Mouse (Mus musculus) liver, embryonic 14.5 days (tissue): ENCODE results near the gene Exoc3l4. TPM values are rescaled to one million over a fixed set of nuclear protein-coding genes. Genes with fewer than 3 reads are reported as not detected.

Experiments used
- ATAC-seq: fragments of 200-750 bp; cut with Nextera tagmentation; 2 replicates; pipeline ENCODE4 v1.8.0; 2017; ENCODE audit warnings: moderate number of reproducible peaks, mild to moderate bottlenecking, moderate library complexity; ENCODE audit not compliant: insufficient read depth
- DNase-seq, 3 experiments: peaks; one replicate each; pipeline ENCODE4 v3.0.0-alpha.2; 2012 to 2013; ENCODE audit warnings: low read depth in 3 of 3, low spot score in 3 of 3
- H3K27ac ChIP-seq: fragments of 300-500 bp; sonication (generic); 2 replicates; pipeline ENCODE4 v1.5.1; 2014; ENCODE audit warnings: moderate library complexity, mild to moderate bottlenecking, control low read depth, inconsistent platforms
- H3K27me3 ChIP-seq: fragments of 300-500 bp; sonication (generic); 2 replicates; pipeline ENCODE4 v1.6.1; 2014; ENCODE audit warnings: mild to moderate bottlenecking, low read length, moderate library complexity; ENCODE audit not compliant: control insufficient read depth, insufficient read depth
- H3K36me3 ChIP-seq: fragments of 300-500 bp; sonication (generic); replicated peaks from 2 replicates; pipeline ENCODE4 v1.6.1; 2014; ENCODE audit warnings: low read depth; ENCODE audit not compliant: control insufficient read depth, insufficient read depth
- H3K4me1 ChIP-seq, 2 experiments: fragments of 200-500 bp in 1 of 2; fragments of 300-500 bp in 1 of 2; sonication (generic) in 1 of 2; replicated peaks; 2 replicates each; pipeline ENCODE4 v1.6.1; 2012 to 2014; ENCODE audit warnings: antibody characterized with exemption in 1 of 2, inconsistent platforms in 1 of 2, low read length in 1 of 2; ENCODE audit not compliant: control insufficient read depth in 2 of 2, insufficient read depth in 2 of 2
- H3K4me2 ChIP-seq: fragments of 300-500 bp; sonication (generic); 2 replicates; pipeline ENCODE4 v1.6.1; 2014; ENCODE audit warnings: low read depth, mild to moderate bottlenecking, control low read depth, moderate library complexity
- H3K4me3 ChIP-seq, 2 experiments: fragments of 200-500 bp in 1 of 2; fragments of 300-500 bp in 1 of 2; sonication (generic) in 1 of 2; 2 replicates each; pipeline ENCODE4 v1.5.1; 2012 to 2014; ENCODE audit warnings: low read depth in 2 of 2, low read length in 2 of 2, mild to moderate bottlenecking in 2 of 2, control low read depth in 1 of 2, inconsistent platforms in 1 of 2, moderate library complexity in 1 of 2; ENCODE audit not compliant: insufficient read depth in 1 of 2
- H3K9ac ChIP-seq: fragments of 300-500 bp; sonication (generic); replicated peaks from 2 replicates; pipeline ENCODE4 v1.6.1; 2014; ENCODE audit warnings: mild to moderate bottlenecking, control low read depth, moderate library complexity
- H3K9me3 ChIP-seq: fragments of 300-500 bp; sonication (generic); 2 replicates; pipeline ENCODE4 v1.6.1; 2016; ENCODE audit warnings: low read length, mixed read lengths; ENCODE audit not compliant: control insufficient read depth
- CTCF ChIP-seq: IDR thresholded peaks from 2 replicates; pipeline ENCODE4 v1.5.1; 2016; ENCODE audit warnings: antibody characterized with exemption, low read depth, control low read depth
- EP300 ChIP-seq: IDR thresholded peaks from 2 replicates; pipeline ENCODE4 v1.6.1; 2016; ENCODE audit warnings: antibody characterized with exemption, low read depth
- WGBS: fragments of 180-500 bp; shearing (Covaris S2); extraction: QIAGEN DNeasy Blood & Tissue Kit; methylation state at CpG from one replicate; pipeline ENCODE4 v1.1.7; 2014; ENCODE audit not compliant: insufficient replicate concordance; 5-methylcytosine and 5-hydroxymethylcytosine counted together
- polyA plus RNA-seq, 2 experiments: library from polyadenylated mRNA; depleted of rRNA in 1 of 2; stranded (reverse) in 1 of 2; unstranded in 1 of 2; fragments of >200 nt; fragmentation: Nextera tagmentation in 1 of 2; extraction: Ambion mirVana in 1 of 2; gene quantifications; 2 replicates each; pipeline versions ENCODE4 v1.2.1 to v1.2.3; 2012 to 2014

The Exoc3l4 gene
- polyA plus RNA-seq, 2 experiments, result 15.8 to 18.1 TPM

DNA sequence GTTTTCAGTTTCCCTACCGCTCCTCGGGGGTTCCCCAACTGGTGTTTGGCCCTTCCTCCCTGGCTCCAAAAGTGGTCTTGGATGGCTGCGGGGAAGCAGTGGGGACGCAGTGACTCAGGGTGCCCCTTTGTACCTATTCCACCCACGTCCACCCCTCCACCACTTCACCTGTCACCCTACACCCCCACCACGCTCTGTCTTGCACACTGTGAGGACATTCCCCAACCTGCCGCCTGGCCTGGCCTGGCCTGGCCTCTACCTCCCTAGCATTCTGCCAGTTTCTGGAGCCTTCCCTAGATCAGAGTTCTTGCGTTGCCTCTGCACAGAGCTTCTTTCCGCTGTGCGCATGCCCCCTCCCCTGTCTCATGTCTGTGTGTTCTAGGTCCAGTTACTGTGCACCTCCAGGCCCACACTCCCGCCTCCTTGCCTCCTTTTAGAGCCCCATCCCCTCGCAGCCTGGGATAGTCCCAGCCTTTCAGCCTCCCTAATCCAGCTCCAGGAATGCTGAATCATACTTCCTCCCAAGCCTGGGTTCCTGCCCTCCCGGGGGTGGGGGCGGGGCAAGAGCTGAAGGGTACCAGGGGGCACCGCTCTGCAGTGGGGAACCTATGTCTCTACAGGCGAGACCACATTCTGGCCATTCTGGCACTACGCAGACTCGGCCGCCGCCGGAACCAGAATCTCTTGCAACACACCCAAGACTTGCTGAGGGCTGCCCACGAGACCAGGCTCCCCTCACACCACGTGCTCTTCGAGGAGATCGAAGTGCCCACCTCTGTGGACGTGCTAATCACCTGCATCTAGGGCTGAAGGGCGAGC, 13.4 kb downstream of the Exoc3l4 start:
- WGBS, result 18% methylated on average over 27 of the region's 27 CpGs
- DNase-seq, result no peak
- Histone ChIP-seq H3K36me3 (no peaks in the 10 kb centered on the region), H3K4me2 (peak overlapping the region; percentile 72), H3K27me3 (peaks cover 34% of the 10 kb centered on the region), H3K4me3 (peak overlapping the region in 1 of 2 experiments; percentile 29; a peak in 2 of 4 replicates), H3K4me1 (peaks cover 37 to 47% of the 10 kb centered on the region in 2 experiments), H3K9ac (no peak overlapping the region), H3K9me3 (no peaks in the 10 kb centered on the region), H3K27ac (no peak overlapping the region)
- no peak for TF ChIP-seq CTCF
- no peak for TF ChIP-seq EP300
- ATAC-seq, result no peak

DNA sequence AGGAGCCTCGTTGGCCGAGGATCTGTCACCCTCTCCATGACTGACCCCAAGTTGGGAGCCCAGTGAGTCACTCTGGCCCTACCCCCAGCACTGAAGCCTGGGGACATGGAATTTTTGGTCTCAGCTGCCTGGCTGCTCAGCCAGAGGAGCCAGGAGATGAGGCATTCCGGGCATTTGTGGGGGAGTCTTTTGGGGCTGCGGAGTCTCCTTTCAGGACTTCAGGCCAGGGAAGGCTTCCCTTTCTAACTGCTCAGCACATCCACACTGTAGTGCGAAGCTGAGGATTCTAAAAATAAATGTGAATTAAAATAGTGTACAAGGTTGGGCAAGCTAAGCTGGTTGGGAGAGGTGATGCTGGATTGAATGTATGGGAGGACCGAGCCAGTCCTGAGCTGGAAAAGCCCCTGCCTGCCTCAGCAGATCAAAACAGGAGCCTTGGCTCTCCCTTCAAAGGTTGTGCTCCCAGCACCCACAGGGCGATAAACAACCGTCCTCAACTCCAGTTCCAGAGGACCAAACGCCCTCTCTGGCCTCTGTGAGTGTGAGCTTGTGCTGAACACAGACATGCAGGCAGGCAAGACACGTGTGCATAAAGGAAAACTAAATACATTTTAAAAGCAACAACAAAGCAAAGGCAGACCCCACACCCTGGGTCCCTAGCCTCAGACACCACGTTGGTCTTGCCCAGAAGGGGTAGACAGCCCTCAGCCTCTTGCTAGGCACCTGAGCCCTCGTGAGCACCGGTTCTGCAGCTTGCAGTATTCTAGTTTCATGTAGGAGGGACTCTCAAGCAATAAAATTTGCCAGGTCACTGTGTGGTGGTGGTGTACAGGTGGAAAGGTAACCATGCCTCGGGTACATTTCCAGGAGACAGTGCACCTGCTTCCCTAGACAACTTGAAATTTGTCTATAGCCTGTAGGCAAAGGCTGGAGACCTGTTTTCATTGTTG, 14.3 kb downstream of the Exoc3l4 start:
- Histone ChIP-seq H3K4me1 (peaks cover 46 to 56% of the 10 kb centered on the region in 2 experiments), H3K36me3 (no peaks in the 10 kb centered on the region), H3K9ac (no peak overlapping the region), H3K27me3 (peaks cover 28% of the 10 kb centered on the region), H3K4me3 (no peak overlapping the region), H3K9me3 (no peaks in the 10 kb centered on the region), H3K27ac (no peak overlapping the region), H3K4me2 (no peak overlapping the region)
- DNase-seq, result no peak
- ATAC-seq, result no peak
- 51% methylated on average over 14 of the region's 14 CpGs for WGBS
- TF ChIP-seq EP300 (no peak), CTCF (no peak)

DNA sequence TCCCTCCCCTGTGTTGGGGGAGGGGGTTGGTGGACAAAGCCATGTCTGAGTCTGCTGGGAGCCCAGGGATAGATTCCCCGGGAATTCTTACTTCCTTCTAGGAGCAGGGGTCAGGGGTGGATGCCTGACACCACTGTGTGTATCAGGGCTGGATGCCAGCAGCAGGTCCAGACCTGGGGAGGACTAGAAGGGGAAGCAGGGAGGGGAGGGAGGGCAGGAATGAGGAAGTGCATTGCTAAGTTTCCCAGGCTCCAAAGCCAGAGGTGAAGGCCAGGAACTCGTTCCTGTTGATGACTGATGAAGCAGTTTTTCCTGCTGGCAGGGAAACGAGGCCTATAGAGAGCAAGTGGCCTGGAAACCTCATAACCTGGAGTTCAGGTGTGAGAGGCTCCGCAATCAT, 15.3 kb downstream of the Exoc3l4 start:
- TF ChIP-seq EP300 (no peak), CTCF (no peak)
- no peak overlapping the region for H3K4me3 ChIP-seq
- H3K27ac ChIP-seq, result no peak overlapping the region
- H3K9ac ChIP-seq, result no peak overlapping the region
- H3K4me2 ChIP-seq, result no peak overlapping the region
- no peaks in the 10 kb centered on the region for H3K36me3 ChIP-seq
- H3K27me3 ChIP-seq, result peaks cover 28% of the 10 kb centered on the region
- no peak for ATAC-seq
- no peak for DNase-seq
- peaks cover 55 to 65% of the 10 kb centered on the region in 2 experiments for H3K4me1 ChIP-seq
- 37% methylated on average over 4 of the region's 4 CpGs for WGBS
- no peaks in the 10 kb centered on the region for H3K9me3 ChIP-seq

DNA sequence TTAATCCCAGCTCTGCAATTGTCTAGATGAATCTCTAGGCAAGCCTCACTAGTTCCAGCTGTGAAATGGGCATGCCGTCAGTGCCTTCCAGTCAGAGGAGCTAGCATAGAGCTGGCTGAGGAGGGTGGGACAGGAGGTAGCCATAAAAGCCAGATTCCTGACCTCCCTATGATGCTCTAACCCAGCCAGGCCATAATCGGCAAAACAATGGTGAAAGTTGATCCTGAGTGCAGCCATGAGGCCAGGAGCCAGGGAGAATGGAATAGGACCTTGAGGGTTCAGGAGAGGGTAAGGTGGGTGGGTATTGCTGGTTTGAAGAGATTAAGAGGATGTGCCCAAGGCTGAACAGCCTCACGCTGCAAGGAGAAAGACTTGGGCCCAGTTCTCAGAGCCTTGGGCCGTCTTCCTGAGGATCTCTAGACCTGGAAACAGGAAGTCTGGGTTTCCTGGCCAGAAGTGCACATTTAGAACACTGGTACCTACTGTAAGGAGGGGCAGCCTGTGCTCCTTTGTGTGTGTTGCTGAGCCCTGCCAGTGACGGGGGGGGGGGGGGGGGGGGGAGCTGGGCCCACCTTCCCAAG, 16.0 kb downstream of the Exoc3l4 start:
- TF ChIP-seq CTCF (no peak), EP300 (no peak)
- Histone ChIP-seq H3K4me3 (no peak overlapping the region), H3K9ac (peak overlapping the region; percentile 43; the same call in 1 of the 2 replicates), H3K27ac (peak overlapping the region; percentile 30), H3K27me3 (peaks cover 28% of the 10 kb centered on the region), H3K4me1 (peaks cover 63 to 73% of the 10 kb centered on the region in 2 experiments), H3K36me3 (no peaks in the 10 kb centered on the region), H3K4me2 (0 out of 2 replicates have a peak overlapping the region, but pooled peaks have one; percentile 8), H3K9me3 (no peaks in the 10 kb centered on the region)
- DNase-seq (no peak), ATAC-seq (no peak)
- WGBS, result 45% methylated on average over 4 of the region's 5 CpGs
